Mouse (Mus musculus) heart, postnatal 0 days (tissue): ENCODE data around the gene Rock2.

Experiments
- CTCF ChIP-seq: IDR thresholded peaks from 2 replicates; pipeline ENCODE4 v1.5.1; 2016; ENCODE audit warnings: antibody characterized with exemption, control low read depth, low read depth
- EP300 ChIP-seq: IDR thresholded peaks from 2 replicates; pipeline ENCODE4 v1.6.1; 2016; ENCODE audit warnings: antibody characterized with exemption, low read depth

DNA sequence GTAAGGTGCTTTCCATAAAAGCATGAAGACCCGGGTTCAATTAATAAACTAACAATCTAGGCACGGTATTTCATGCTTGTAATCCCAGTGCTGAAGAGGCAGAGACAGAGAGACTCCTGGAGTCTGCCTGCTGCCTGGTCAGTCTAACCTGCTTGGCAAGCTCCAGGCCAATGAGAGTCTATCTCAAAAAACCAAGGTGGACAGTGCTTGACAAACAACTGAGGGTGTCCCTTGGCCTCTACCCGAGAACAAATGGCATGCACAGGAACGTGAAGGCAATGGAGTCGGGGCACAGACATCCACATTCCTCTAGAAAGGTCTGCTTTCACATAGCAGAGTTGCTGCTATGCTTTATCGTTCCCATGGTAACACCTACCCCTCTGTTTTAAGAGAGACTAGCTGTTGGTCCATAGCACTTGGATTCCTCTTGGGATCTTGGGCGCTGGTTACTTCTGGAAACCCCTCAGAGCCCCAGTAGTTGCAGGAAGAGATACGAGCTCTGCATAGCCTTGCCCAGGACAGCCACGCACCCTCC, 24.8 kb upstream of the Rock2 start:
- TF ChIP-seq CTCF (no peak), EP300 (no peak)
